30 mouse cellular contexts compared by ENCODE assay signal in the genomic region with DNA sequence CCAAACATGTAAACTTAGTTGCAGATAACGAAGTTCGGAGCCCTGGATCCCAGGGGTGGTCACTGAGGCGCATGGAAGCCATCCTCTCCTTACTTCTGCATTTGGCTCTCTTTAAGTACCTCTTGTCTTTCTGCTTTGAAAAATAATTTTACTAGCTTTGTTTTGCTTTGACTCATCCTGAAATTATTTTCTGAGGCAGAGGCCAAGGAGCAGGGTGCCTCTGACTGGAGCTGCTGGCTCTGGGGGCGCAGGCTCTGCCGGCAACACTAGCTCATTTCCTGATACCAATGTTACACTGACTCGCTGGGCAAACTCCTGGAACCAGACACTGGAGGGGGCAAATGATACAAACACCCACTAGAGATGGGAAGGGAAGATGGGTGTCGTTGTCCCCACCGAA. TPM values are rescaled to one million over a fixed set of nuclear protein-coding genes. Genes with fewer than 3 reads are reported as not detected.
DNase-seq lines count a peak whose midpoint lies in the region; ATAC-seq and TF ChIP-seq lines count a peak whose summit lies in the region.
"Had no signal": no experiment of that assay in that cellular context is flagged by ENCODE, and none has a peak within 500 bp of the region (broad histone marks: within the 10 kb centered on the region; RNA-seq: fewer than 3 reads in every experiment).

No protein-coding gene starts in this region.

- WGBS in intestine, embryonic 16.5 days = 68% methylated on average over 8 of the region's 8 CpGs
- WGBS in intestine, postnatal 0 days = 60% methylated on average over 8 of the region's 8 CpGs
- WGBS in olfactory bulb, adult 2 months = 65% methylated on average over 8 of the region's 8 CpGs

- no peak for TF ChIP-seq CTCF in intestine, postnatal 0 days (IDR thresholded peaks at IDR 0.05; ENCODE audit: low read depth)
- TF ChIP-seq CTCF in olfactory bulb, adult 2 months (IDR thresholded peaks at IDR 0.05; ENCODE audit: insufficient read depth, low read depth, low read length) = no peak

- H3K27me3 ChIP-seq in intestine, embryonic 16.5 days (replicated peaks; ENCODE audit: control insufficient read depth, insufficient read depth, low read length) = no peaks in the 10 kb centered on the region
- H3K27me3 ChIP-seq in intestine, postnatal 0 days (replicated peaks; ENCODE audit: control insufficient read depth, insufficient read depth, low read length) = no peaks in the 10 kb centered on the region
- H3K27me3 ChIP-seq: forebrain, embryonic 15.5 days; kidney, embryonic 15.5 days; midbrain, embryonic 15.5 days had no signal

- peak overlapping the region; percentile 17; the same call in 1 of the 2 replicates for H3K27ac ChIP-seq in intestine, embryonic 16.5 days (ENCODE audit: low read length)
- H3K27ac ChIP-seq in intestine, postnatal 0 days (ENCODE audit: low read depth, low read length) = no peak overlapping the region
- peak overlapping the region; percentile 0; the same call in 1 of the 2 replicates for H3K27ac ChIP-seq in olfactory bulb, adult 2 months (ENCODE audit: insufficient read depth, low read depth, low read length)
- H3K27ac ChIP-seq: forebrain, embryonic 15.5 days; gastrocnemius, adult 2 months; heart, adult 2 months; heart, embryonic 13.5 days; hindbrain, embryonic 14.5 days; liver, embryonic 14.5 days; midbrain, embryonic 10.5 days; midbrain, embryonic 15.5 days had no signal

- peaks cover 48% of the 10 kb centered on the region for H3K4me1 ChIP-seq in intestine, embryonic 16.5 days (ENCODE audit: control insufficient read depth, insufficient read depth, low read length)
- peaks cover 9% of the 10 kb centered on the region for H3K4me1 ChIP-seq in intestine, postnatal 0 days (replicated peaks; ENCODE audit: control insufficient read depth, insufficient read depth, low read length)
- peaks cover 55% of the 10 kb centered on the region for H3K4me1 ChIP-seq in olfactory bulb, adult 2 months (ENCODE audit: control insufficient read depth, insufficient read depth, low read length)
- H3K4me1 ChIP-seq: midbrain, embryonic 15.5 days had no signal

- no peak overlapping the region for H3K9ac ChIP-seq in intestine, embryonic 16.5 days (ENCODE audit: low read depth, low read length)
- no peak overlapping the region for H3K9ac ChIP-seq in intestine, postnatal 0 days (ENCODE audit: low read depth, low read length)
- H3K9ac ChIP-seq: forebrain, embryonic 15.5 days; heart, embryonic 13.5 days; hindbrain, embryonic 14.5 days; kidney, embryonic 15.5 days; liver, embryonic 14.5 days; midbrain, embryonic 15.5 days had no signal

- H3K36me3 ChIP-seq in intestine, embryonic 16.5 days (ENCODE audit: control insufficient read depth, insufficient read depth, low read length) = no peaks in the 10 kb centered on the region
- no peaks in the 10 kb centered on the region for H3K36me3 ChIP-seq in intestine, postnatal 0 days (ENCODE audit: control insufficient read depth, insufficient read depth)
- H3K36me3 ChIP-seq: forebrain, embryonic 10.5 days; forebrain, embryonic 15.5 days; heart, embryonic 13.5 days; kidney, embryonic 15.5 days; midbrain, embryonic 10.5 days; midbrain, embryonic 15.5 days had no signal

- no peak for TF ChIP-seq POLR2A in olfactory bulb, adult 2 months (IDR thresholded peaks at IDR 0.05; ENCODE audit: insufficient read depth, low read depth, low read length)

- H3K9me3 ChIP-seq in intestine, embryonic 16.5 days (ENCODE audit: control insufficient read depth, low read length) = no peaks in the 10 kb centered on the region
- H3K9me3 ChIP-seq in intestine, postnatal 0 days (ENCODE audit: control insufficient read depth) = no peaks in the 10 kb centered on the region
- H3K9me3 ChIP-seq: forebrain, embryonic 10.5 days; forebrain, embryonic 15.5 days; heart, embryonic 13.5 days; kidney, embryonic 15.5 days; midbrain, embryonic 10.5 days; midbrain, embryonic 15.5 days had no signal

- ATAC-seq in intestine, embryonic 16.5 days = no peak
- no peak for ATAC-seq in intestine, postnatal 0 days
- ATAC-seq: forebrain, embryonic 15.5 days; midbrain, embryonic 15.5 days had no signal

- no peak overlapping the region for H3K4me3 ChIP-seq in intestine, embryonic 16.5 days (ENCODE audit: low read length)
- H3K4me3 ChIP-seq in intestine, postnatal 0 days (ENCODE audit: low read depth, low read length) = no peak overlapping the region
- no peak overlapping the region for H3K4me3 ChIP-seq in olfactory bulb, adult 2 months (ENCODE audit: insufficient read depth, low read depth, low read length)
- H3K4me3 ChIP-seq: forebrain, embryonic 10.5 days; forebrain, embryonic 15.5 days; gastrocnemius, adult 2 months; heart, adult 2 months; heart, embryonic 13.5 days; kidney, embryonic 15.5 days; midbrain, embryonic 10.5 days; midbrain, embryonic 15.5 days had no signal

- no peak overlapping the region for H3K4me2 ChIP-seq in intestine, embryonic 16.5 days (ENCODE audit: low read depth, low read length)
- H3K4me2 ChIP-seq in intestine, postnatal 0 days (replicated peaks; ENCODE audit: low read depth) = no peak overlapping the region
- H3K4me2 ChIP-seq: forebrain, embryonic 15.5 days; heart, embryonic 13.5 days; hindbrain, embryonic 14.5 days; kidney, embryonic 15.5 days; midbrain, embryonic 15.5 days had no signal

- DNase-seq in 3T3-L1 (ENCODE audit: low read depth, low spot score) = peak; percentile 61
- peak; percentile 84 for DNase-seq in Muller cell, postnatal 12 days (ENCODE audit: inconsistent ontology term)
- DNase-seq in right cerebral cortex, postnatal 10 days (ENCODE audit: low spot score in 2 of 2) = no peak
- DNase-seq in urinary bladder, adult 2 months (ENCODE audit: low spot score) = no peak
- DNase-seq: adrenal gland, postnatal 14 days; cerebellum, adult 11 months; cerebellum, postnatal 10 days; gastrocnemius, postnatal 36 days; heart, adult 2 months; heart, postnatal 10 days; kidney, adult 18-20 months; kidney, postnatal 4 days; liver; lung, adult 2 months; lung, postnatal 14 days; right cerebral cortex, adult 18-20 months; right cerebral cortex, postnatal 4 days; thymus, postnatal 14 days had no signal

RNA-seq across cellular contexts. Expression of gene Inf2, which starts 8.7 kb away (rescaled TPM):
- polyA plus RNA-seq in intestine, embryonic 16.5 days (2015; fragmentation: Nextera tagmentation; extraction: Ambion mirVana) = 1.6 and 2.6 TPM in 2 replicates
- polyA plus RNA-seq in intestine, postnatal 0 days (2015; fragmentation: Nextera tagmentation; extraction: Ambion mirVana) = 0.70 and 1.1 TPM in 2 replicates
- polyA plus RNA-seq in olfactory bulb, adult 2 months (2012; ENCODE audit: insufficient read depth, insufficient read length, low replicate concordance, missing spikeins) = not detected in 2 replicates
- polyA plus RNA-seq in urinary bladder, adult 2 months (2012; rRNA removed) = 37.4 and 52.8 TPM in 2 replicates

RNA-seq across cellular contexts. Expression of gene Adssl1, which starts 39.9 kb away (rescaled TPM):
- 2.1 and 2.7 TPM in 2 replicates for polyA plus RNA-seq in intestine, embryonic 16.5 days (2015; fragmentation: Nextera tagmentation; extraction: Ambion mirVana)
- 0.57 and 0.67 TPM in 2 replicates for polyA plus RNA-seq in intestine, postnatal 0 days (2015; fragmentation: Nextera tagmentation; extraction: Ambion mirVana)
- polyA plus RNA-seq in olfactory bulb, adult 2 months (2012; ENCODE audit: insufficient read depth, insufficient read length, low replicate concordance, missing spikeins) = not detected in 2 replicates
- 19.5 and 26.9 TPM in 2 replicates for polyA plus RNA-seq in urinary bladder, adult 2 months (2012; rRNA removed)

Comparison
In these comparisons a context has a peak if more than half of its experiments do, and no peak if none do; other contexts are left out.
1. DNase-seq: peak in 3T3-L1 (single experiment) and Muller cell, postnatal 12 days (single experiment); none in right cerebral cortex, postnatal 10 days (0 of 2) and urinary bladder, adult 2 months (single experiment).